Mouse (Mus musculus): ENCODE measurements around the gene Cxcl9.

DNA sequence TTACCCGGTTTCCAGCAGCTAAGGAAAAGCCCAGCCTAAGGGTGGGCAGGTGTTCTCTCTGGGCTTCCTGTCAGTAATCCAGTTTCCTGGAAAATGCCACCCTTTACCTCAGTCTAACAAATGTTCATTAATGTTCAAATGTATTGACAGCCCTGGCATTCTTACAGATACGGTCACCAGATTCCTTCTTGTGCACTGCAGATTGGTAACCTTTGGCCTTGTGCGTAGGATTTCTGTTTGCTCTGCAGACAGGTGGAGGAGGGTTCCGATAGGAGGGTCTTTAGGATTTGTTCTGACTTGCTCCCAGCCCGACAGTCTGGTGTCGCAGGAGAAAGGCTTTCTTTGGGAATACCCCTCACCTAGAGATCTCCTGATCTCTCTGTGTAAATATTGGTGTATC, 38.7 kb upstream of the Cxcl9 start:
- TF ChIP-seq CTCF (IDR thresholded peaks at IDR 0.05; ENCODE audit: low read depth, low read length) (no peak), POLR2AphosphoS5 (IDR thresholded peaks at IDR 0.05; ENCODE audit: insufficient replicate concordance, low read depth, low read length) (no peak), GATA1 (IDR thresholded peaks at IDR 0.05; ENCODE audit: borderline replicate concordance, low read length) (no peak), TAL1 (conservative IDR thresholded peaks at IDR 0.05; ENCODE audit: low read depth, low read length) (no peak)
